Mouse (Mus musculus) adrenal gland, postnatal 14 days (tissue): ENCODE results near the gene Cib1. TPM values are rescaled to one million over a fixed set of nuclear protein-coding genes. Genes with fewer than 3 reads are reported as not detected.

Experiments used
- DNase-seq: peaks from one replicate; pipeline ENCODE4 v3.0.0; 2021; ENCODE audit warnings: mixed read lengths
- total RNA-seq: library from RNA; stranded (reverse); gene quantifications from 2 replicates; pipeline ENCODE4 v1.2.3, GENCODE M21; 2021

The Cib1 gene
- total RNA-seq, 1 experiment from 2014 or later: 59.6 TPM

DNA sequence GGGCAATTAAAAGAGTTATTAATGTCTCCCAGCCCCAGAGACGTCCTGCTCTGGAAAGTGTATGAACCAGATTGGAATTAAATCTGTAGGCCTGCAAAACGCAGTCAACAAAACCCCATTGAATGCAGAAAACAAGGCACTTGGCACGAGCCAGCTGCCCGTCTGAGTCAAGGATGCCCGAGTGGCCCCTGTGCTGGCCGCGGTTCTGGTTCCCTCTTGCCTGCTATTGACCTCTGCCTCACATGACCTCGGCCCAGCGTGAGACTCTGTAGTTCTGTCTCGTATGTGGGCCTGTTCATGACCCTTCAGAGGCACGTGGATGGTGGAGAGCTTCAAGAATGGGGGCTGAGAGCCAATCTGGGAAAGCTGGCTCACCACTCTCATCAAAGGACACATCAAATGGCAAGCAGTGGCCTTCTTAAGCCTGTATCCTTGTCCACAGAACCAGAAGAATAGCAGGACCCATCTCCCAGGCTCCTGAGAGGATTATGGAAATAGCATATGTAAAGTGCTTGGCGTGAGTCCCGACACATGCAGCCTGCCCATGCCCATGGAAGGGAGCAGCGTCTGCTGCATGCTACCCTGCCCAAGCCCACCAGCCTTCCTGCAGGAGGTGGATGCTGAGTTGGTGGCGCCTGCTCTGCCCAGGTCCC, 30.6 kb downstream of the Cib1 start:
- DNase-seq: peak; percentile 37

DNA sequence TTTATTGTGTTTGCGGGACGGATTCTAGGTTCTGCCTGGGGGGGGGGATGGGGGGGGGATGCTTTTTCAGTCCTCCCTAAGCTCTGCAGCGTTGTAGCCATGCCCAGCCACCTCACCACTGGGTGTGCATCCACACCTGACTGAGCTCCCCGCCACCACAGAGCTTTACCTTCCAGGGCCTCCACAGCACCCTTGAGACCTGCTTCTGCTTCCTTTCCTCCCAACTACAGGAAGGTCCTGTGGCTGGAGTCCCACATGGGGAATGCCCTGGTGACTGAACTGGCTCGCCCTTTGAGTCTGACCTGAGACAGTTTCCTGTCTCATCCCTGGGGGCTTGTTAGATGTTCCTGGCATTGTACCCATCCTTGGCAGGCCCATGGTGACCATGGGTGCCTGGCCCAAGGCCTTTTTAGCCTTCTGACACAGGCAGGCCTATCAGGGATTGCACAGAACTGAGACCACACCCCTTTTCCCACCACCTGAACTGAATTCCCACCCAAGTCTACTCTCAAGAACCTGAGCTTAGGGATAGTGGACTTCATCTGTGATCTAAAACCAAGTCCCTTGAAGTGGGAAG, 31.6 kb downstream of the Cib1 start:
- DNase-seq: peak; percentile 77

DNA sequence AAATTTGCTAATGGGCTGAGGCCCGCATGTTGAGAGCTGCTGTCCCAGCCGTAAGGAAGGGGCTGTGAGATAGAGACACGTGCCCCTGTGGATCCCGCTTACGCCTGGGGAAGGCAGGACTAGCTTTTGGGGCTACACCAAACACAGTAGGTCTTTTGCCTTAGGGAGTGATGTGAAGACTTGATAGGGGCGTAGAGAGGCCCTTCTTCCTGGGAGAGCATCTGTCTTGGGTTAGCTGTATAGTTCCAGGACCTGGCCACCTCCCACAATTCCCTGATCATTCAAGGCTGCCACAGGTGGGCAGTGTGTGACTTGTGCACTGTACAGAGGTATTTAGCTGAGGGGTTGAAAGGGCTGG, 32.0 kb downstream of the Cib1 start:
- DNase-seq: peak; percentile 3

DNA sequence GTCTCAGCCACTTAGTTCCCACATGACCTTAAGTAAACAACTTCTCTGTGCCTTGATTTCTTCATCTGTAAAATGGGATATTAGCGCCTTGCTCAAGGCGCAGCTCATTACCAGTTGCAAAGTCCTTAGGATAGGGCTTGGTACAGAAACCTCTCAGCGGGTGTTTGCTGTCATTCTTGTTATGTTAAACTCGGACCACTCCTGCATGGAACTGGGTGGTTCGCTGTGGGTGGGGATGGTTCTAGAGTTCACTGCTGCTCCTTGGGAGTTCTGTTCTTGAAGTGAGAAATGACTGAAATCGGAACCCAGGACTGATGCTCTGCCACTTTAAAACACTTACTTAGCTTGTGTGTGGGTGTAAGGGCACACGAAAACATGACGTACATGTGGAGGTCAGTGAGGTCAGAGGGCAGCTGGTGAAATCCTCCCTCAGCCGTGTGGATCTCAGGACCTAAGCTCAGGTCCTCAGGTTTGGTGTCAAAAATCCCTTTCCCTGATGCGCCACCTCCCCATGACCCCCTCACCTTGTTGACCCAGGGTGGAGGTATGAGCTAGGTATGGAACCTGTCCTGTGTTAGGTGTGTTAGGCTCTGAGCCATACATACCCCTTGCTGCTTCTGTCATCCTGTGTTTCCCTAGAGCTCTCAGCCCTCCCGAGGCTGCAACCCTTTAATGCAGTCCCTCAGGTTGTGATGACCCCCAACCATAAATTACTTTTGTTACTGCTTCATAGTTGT, 32.6 kb downstream of the Cib1 start:
- peak; percentile 7 for DNase-seq

DNA sequence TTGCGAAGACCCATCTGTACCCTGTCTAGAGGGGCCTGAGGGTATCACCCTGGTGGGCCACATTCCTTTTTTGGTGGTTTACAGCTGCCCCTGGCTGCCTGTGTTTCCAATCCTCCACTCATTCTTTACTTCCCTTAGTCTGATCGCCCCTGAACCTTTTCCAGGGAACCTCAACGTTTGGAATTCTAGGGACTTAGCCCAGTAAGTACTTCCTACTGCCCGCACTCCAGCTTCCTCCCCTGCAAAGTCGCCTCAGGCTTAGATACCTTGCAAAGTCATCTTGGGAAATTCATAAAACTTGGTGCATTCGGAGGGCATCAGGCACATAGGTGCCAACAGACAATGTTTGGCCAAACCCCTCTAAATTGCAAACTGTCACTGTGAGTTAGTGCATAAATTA, 33.3 kb downstream of the Cib1 start:
- no peak for DNase-seq

DNA sequence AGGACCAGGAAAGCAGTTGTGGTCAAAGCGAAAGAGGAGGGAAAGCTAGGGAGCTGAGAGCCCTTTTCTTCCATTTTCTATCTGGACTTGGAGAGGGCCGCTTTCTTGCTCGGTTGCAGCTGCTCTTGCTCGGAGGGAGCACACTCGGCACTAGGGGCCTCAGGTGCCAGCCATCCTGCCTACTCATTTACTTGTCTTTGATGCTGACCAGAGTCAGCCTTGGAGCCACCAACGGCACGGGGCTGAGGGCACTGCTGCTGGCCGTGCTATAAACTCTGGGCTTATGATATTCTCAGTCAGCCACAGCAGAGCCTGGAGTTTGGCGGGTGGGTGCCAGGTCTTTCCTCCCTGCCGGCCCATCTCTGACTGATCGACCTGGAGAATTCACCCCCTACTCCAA, 33.8 kb downstream of the Cib1 start:
- peak; percentile 60 for DNase-seq

DNA sequence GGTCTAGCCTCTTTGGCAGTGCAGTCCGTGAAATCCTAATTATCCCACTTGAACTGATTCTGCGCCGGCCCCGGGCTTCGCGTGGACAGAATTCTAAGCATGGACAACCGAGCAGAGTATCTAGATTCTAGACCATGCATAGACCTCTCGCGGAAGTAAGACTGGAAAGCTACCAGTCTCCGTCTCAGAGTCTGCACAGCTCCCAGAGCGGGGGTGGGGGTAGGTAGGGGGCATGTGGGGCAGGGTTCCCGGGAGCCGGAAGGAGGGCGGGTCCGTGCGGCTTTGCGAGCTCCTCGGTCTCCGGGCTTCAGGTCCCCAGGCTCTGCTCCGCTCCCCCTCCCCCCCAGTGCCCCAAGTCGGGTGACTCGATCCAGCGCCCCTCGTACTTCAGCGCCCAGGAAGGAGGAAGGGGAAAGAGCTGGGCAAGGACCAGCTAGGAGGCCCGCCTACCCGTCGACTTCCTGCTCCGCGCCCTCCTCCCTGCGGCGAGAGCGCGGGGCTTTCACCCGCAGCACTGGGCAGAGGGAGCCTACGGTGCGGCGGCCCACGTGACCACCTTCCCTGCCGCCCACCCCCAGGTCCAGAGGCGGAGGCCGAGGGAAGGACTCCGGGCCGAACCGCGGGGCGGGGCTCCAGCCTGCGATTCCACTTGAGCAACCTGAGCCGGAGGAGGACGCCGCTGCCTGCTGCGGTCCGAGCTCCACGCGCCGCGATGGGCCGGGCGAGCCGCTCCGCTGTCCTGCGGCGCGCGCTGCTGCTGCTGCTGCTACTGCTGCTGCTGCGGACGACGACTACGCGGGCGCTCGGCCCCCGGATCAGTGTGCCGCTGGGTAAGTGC, 34.5 kb downstream of the Cib1 start:
- peak; percentile 93 for DNase-seq

DNA sequence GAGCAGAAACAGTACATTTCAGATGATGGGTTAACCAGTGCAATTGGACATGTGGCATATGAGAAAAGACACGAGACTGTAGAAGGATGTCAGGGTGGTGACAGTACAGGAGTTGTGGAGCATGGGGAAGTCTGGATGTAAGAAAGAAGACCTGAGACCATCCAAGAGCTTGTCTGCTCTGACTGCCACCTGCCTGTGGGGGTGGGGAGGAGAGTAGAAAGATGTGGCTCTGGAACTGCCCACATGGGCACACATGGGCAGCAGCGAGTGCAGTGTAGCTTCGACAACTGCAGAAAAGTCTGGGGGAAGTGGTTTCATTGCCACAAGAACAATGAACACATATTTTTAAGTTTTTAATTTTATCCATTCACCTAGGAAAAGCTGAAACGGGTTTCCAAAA, 35.2 kb downstream of the Cib1 start:
- peak; percentile 56 for DNase-seq

DNA sequence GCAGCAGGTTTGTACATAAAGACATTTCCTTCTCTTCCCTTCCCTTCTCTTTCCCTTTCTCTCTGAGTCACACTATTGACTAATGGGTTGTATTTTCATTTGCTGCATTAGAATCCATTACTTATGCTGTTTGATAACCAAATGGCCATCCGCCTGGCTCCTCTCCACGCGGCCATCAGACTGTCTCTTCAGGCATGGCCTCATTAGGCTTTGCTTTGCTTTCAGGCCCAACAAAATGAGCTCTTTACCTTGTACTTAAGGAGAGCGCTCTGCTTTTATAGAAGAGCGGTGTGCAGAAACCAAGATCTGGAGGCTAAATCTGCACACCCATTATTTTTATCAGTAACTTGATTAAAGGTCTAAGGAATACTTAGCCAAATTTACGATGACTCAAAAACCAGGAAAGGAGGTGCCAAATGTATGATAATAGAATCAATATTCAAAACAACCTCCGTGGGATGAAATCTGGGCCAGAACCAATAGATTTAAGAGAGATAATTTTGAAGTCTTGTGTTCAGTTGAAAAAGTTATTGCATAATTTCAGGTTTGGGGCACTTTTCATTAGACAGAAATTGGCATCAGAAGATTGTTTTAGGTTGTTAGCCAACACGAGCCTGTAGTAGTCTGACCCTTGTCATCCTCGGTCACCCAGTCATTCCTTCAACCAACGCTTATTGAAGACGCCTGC, 36.9 kb downstream of the Cib1 start:
- DNase-seq: no peak

DNA sequence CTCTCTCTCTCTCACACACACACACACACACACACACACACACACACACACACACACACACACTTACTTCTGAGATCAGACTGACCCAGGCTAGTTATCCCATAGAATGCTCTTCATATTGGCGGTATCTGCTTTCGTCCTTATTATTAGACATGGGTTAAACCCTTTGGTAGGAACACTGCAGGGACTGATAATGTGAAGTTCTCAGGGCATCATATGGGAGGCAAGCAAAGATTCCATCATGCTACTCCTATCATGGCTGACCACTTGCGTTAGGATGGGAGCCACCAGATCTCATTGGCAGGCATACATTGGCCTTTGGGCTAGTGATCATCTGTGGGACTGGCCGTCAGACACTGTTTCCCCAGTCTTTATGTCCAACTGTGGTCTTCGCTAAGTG, 37.5 kb downstream of the Cib1 start:
- no peak for DNase-seq

DNA sequence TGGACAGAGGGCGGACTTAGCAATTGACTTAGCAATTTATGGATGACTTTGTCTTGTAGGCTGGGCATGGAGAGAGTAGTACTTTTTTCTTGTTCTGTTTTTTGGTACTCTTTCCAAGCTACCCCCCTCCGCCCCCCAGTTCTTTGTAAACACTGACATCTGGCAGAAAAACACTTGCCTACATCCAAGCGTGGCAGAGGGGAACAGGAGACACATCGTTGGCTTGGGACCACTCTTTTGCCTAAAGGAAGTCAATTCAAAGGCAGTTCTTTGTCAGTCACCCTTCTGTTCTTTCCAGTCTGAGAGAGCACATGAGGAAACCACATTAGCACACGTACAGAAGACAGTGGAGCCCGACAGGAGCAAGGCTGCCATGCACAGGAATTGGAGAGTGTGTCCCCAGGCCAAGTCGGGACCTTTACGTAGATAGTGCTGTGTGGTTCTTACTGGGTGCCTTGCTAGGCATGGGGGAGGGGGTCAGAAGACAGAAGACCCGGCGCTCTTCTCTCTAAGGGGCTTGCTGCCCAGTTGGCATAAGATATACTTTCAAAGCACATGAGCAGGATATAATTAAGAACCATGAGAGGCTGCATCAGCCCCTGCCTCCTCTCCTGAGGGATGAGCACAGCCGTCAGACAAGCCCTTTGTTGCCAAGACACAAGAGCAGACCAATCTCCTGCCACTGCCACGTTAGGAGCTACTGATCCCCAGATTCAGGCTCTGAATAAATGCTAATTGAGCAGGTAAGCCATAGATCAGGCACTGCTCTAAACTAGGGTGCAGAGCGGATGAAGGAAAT, 38.5 kb downstream of the Cib1 start:
- DNase-seq: no peak

DNA sequence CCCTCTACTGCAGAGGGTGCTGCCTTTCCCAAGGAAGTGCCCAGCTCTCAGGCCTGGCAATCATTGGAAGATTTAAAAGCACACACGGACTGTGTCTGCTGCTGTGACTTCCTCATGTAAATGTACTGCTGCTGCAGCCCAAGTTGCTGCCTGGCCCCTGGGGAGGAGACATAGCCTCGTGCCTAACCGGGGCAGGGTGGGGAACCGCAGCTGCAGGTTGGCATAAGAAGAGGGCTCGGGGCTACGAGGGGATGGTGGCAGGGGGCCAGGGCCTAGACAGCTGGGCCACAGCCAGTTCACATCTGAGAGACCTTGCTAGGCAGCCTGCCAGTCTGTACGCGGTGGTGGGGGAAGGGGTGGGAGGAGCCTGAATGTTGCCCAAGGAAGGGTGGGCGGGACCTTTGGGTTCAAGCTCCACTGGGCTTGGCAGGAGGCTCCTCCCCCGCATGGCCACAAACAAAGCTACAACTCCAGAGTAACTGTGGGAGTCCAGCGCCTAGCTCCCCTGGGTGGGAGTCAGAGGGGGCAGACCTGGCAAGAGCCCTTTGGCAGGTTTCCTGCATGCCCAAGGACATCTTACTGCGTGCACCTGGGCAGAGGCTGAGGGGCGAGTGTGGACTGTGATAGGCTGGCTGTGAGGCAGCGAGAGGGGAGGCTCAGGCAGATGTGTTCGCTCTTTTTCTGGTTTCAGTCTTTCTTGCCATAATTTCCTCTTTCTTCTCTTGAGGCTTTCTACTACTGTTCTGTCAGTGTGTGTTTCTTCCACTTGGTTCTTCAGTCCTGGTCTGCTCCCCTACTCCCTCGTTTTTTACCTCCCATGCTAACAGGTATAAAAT, 40.2 kb downstream of the Cib1 start:
- DNase-seq: peak; percentile 94

DNA sequence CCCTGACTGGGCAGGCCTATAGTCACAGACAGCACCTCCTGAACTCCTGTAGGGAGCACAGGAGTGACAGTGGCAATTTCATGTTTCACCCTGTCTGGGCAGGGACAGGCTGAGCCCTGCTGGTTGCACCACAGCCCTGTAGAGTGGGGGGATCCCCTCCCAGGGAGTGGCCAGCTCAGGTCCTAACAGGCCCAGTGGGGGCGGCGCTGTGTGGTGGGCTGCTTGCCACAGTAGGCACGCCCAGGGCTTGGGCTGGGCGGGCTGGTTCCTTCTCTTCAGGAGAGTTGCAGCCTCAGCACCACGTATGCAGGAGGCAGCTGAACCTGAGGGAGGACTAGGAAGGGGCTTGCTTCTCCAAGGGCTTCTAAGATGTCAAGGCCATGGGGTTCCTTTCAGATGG, 41.2 kb downstream of the Cib1 start:
- DNase-seq: peak; percentile 47

DNA sequence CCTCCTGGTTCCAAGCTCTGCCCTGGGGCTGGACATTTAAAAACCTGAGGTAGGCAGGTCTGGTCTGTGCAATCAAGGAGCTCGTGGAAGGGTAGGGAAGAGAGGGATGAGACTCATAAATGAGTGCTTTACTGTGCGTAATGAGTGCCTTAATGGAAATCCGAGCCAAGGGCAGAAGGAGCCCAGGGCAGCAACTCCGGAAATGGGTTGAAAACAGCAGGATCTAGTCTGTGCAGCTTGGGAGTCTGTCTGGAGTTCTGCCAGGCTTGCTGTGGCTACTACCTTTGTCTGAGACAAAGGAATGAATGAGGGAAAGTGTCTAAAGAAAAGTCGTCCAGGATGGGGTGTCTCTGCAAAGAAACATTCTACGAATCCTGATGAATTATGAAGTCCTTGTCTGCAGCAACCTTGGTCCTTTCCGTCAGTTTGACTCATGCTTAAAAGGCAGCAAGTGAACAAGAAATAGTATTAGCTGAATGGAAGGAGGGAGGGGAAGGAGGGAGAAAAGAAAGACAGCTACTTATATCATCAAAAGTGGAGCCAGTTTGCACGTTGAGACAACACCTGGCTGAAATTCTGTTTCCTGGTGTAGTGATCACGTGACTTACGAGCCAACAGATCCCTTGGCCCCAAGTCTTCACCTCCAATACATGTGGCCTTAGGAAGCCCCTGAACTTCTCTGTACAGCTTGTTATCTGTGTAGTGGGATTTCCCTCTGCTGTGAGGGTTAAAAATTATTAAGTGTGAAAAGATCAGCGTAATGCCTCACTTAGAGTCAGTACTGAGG, 43.3 kb downstream of the Cib1 start:
- peak; percentile 59 for DNase-seq

DNA sequence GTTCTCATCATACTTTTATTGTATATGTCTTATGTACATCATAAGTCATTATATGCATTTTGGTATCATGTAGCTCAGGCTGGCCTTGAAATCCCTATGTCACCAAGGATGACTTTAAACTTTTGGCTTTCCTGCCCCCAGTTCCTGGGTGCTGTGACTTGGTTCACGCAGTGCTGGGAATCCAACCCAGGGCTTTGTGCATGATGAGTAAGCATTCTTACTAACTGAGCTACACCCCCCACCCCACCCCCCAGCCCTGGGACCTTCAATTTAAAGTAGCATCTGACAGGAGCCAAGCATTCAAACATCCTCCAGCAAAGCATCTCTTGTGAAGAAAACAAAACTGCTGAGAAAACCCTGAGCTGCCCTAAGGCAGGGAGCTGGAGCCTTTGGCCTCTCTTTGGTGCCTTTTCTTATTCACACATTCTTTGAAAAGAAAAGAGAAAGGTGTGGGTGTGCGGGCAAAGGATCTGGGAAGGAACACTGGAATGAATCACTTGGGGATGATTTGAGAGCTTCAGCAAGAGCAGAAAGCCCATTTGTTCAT, 44.0 kb downstream of the Cib1 start:
- DNase-seq: no peak

DNA sequence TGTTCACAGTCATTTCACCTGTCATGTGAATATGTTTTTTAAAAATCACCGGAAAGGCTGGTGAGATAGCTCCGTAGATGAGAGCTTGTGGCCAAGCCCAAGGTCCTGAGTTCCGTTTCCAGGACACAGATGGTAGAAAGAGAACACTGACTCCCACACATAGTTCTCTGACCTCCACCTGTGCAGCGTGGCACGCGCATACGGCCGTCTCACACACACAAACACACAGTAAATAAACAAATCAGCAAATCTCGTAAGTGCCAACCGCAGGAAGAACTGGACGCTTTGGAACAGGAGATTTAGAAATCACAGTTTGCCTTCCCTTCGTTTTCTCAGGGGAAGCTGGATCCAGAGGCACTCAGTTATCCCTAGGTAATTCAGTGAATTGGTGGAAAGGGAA, 45.1 kb downstream of the Cib1 start:
- no peak for DNase-seq

DNA sequence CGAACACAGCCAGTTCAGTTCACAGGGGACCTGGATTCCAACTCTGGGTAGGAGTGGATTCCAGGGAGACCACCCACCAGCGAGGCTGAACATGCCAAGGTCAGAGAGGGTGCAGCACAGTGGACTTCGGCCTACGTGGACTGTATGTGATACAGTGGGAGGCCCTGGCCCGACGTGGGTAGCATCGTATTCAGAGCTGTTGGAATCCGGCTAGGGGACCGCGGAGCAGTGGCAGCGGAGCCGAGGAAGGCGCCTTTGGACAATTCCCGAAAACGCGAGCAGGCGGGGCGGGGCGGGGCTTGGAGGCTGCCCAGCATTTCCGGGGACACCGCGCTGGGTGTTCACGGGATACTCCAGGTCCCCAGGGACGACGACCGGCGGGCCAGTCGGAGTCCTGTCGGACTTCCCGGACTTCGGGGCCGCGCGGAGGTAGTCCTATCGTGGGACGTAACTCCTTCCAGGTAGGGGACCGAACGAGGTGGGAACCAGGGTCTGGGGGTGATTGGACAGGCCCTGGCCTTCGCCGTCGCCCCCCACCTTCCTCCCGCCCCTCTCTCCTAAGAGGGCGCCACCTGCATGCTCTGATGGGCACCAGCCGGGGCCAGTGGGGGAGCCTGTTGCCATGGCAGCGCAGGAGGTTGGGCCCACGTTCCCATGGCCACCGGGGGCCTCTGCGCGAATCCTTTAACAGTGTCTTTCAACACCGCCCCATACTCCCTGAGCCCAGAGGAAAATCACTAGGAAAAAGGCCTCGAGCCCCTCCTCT, 45.9 kb downstream of the Cib1 start, which contains the start of gene Sema4b:
Sema4b (plus strand) TSS at position 311 of the 766 bp plus-strand sequence.
- DNase-seq: peak; percentile 97

DNA sequence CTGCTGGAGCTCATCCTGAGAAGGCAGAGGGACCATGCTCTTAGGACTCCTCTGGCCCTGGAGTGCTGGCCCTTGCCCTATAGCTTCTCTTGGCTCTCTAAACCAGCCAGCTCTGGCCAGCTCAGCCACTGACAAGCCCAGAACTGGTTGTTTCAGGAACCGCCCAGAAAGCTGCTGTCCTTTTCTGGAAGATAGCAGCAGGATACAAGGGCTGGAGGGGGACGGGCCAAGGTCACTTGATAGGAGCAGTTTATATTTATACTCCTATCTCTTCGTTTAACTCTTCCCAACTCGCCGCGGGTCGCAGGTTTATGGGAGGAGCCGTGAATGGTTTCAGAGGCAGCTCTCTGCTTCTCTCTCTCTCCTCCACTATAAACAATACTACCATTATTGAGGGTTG, 46.6 kb downstream of the Cib1 start:
- DNase-seq: peak; percentile 84
